In the genomic region with DNA sequence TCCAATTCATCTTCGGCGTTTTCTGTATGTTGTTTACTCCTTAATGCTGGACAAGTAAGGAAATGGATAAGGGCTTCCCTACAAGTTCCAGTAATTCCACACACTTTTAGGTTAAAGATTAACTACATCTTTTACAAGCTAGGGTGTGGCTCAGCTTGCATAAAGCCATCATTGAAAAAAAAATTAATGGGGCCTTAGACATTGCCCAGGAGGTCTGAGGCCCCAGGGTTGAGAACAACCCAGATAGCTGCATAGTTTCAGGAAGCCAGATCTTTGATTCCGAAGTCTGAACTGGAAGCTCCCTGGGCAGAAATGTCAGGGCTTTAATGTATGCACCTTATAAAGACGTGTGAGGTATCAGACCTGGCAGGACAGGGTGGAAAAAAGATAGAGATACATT, we compare ENCODE assay signal across 24 mouse cellular contexts. TPM values are rescaled to one million over a fixed set of nuclear protein-coding genes. Genes with fewer than 3 reads are reported as not detected.
DNase-seq lines count a peak whose midpoint lies in the region; ATAC-seq lines count a peak whose summit lies in the region.
"Had no signal": no experiment of that assay in that cellular context is flagged by ENCODE, and none has a peak within 500 bp of the region (broad histone marks: within the 10 kb centered on the region; RNA-seq: fewer than 3 reads in every experiment).

No protein-coding gene starts in this region.

- peaks cover 43% of the 10 kb centered on the region for H3K4me1 ChIP-seq in kidney, embryonic 15.5 days
- peaks cover 10% of the 10 kb centered on the region for H3K4me1 ChIP-seq in midbrain, embryonic 11.5 days (ENCODE audit: control insufficient read depth, insufficient read depth, low read length)
- peaks cover 27% of the 10 kb centered on the region for H3K4me1 ChIP-seq in midbrain, embryonic 10.5 days
- peaks cover 11% of the 10 kb centered on the region; the same call in 1 of the 2 replicates for H3K4me1 ChIP-seq in stomach, embryonic 14.5 days (ENCODE audit: control insufficient read depth, insufficient read depth, low read length)

- H3K9ac ChIP-seq in kidney, embryonic 15.5 days: no peak overlapping the region
- H3K9ac ChIP-seq in midbrain, embryonic 11.5 days (ENCODE audit: low read length): no peak overlapping the region
- H3K9ac ChIP-seq in stomach, embryonic 14.5 days (replicated peaks; ENCODE audit: low read depth, low read length): no peak overlapping the region
- H3K9ac ChIP-seq: embryonic facial prominence, embryonic 15.5 days; forebrain, embryonic 15.5 days; heart, embryonic 15.5 days; hindbrain, embryonic 15.5 days had no signal

- peak overlapping the region; percentile 94; the same call in 1 of the 2 replicates for H3K4me2 ChIP-seq in kidney, embryonic 15.5 days
- no peak overlapping the region for H3K4me2 ChIP-seq in midbrain, embryonic 11.5 days
- H3K4me2 ChIP-seq in stomach, embryonic 14.5 days (replicated peaks; ENCODE audit: low read depth, low read length): 0 out of 2 replicates have a peak overlapping the region, but pooled peaks have one; percentile 6
- H3K4me2 ChIP-seq: embryonic facial prominence, embryonic 15.5 days; forebrain, embryonic 15.5 days; heart, embryonic 15.5 days; hindbrain, embryonic 15.5 days had no signal

- no peak for ATAC-seq in kidney, embryonic 15.5 days (replicated peaks; ENCODE audit: low FRiP score)
- no peak for ATAC-seq in midbrain, embryonic 11.5 days (ENCODE audit: low FRiP score)
- ATAC-seq in stomach, embryonic 14.5 days (ENCODE audit: insufficient number of reproducible peaks, insufficient read depth, low FRiP score, low read depth): peak; percentile 81
- no peak for ATAC-seq in monocyte, adult 5-6 weeks (replicated peaks; ENCODE audit: insufficient number of reproducible peaks, low FRiP score, low TSS enrichment, poor library complexity, severe bottlenecking)
- ATAC-seq: activated CD4-positive, CD25-positive, alpha-beta regulatory T cell, adult 4 months; forebrain, embryonic 15.5 days had no signal

- H3K27me3 ChIP-seq in kidney, embryonic 15.5 days: peaks cover 38% of the 10 kb centered on the region
- peaks cover 21% of the 10 kb centered on the region for H3K27me3 ChIP-seq in midbrain, embryonic 11.5 days (ENCODE audit: control insufficient read depth, insufficient read depth, low read length)
- peaks cover 55% of the 10 kb centered on the region for H3K27me3 ChIP-seq in midbrain, embryonic 10.5 days (ENCODE audit: low read depth, poor library complexity, severe bottlenecking)
- peaks cover 13% of the 10 kb centered on the region for H3K27me3 ChIP-seq in stomach, embryonic 14.5 days (ENCODE audit: control insufficient read depth, insufficient read depth, low read length)

- DNase-seq in kidney, adult 8-10 months: no peak
- DNase-seq in midbrain, embryonic 11.5 days (ENCODE audit: low spot score, missing footprints): peak; percentile 72
- no peak for DNase-seq in midbrain, embryonic 10.5 days (ENCODE audit: low spot score)
- DNase-seq in yolk sac, embryonic 10.5 days (ENCODE audit: low spot score): peak; percentile 35
- DNase-seq in urinary bladder, adult 2 months (ENCODE audit: low spot score): no peak
- DNase-seq: adrenal gland, postnatal 14 days; cerebellum, adult 11-12 months; cerebellum, postnatal 10 days; embryo, embryonic 11 days; gastrocnemius, postnatal 36 days; heart, adult 18-20 months; heart, postnatal 14 days had no signal

- 57% methylated on average over 4 of the region's 4 CpGs for WGBS in kidney, embryonic 15.5 days
- WGBS in midbrain, embryonic 11.5 days: 66% methylated on average over 4 of the region's 4 CpGs
- 80% methylated on average over 4 of the region's 4 CpGs for WGBS in midbrain, embryonic 10.5 days
- 45% methylated on average over 4 of the region's 4 CpGs for WGBS in stomach, embryonic 14.5 days

- no peaks in the 10 kb centered on the region for H3K9me3 ChIP-seq in kidney, embryonic 15.5 days (replicated peaks)
- no peaks in the 10 kb centered on the region for H3K9me3 ChIP-seq in midbrain, embryonic 11.5 days (ENCODE audit: control insufficient read depth, low read length)
- H3K9me3 ChIP-seq in midbrain, embryonic 10.5 days (replicated peaks): no peaks in the 10 kb centered on the region
- H3K9me3 ChIP-seq in stomach, embryonic 14.5 days (ENCODE audit: control insufficient read depth, low read depth, low read length): no peaks in the 10 kb centered on the region
- H3K9me3 ChIP-seq: embryonic facial prominence, embryonic 15.5 days; forebrain, embryonic 15.5 days; heart, embryonic 10.5 days; heart, embryonic 15.5 days; hindbrain, embryonic 10.5 days; hindbrain, embryonic 15.5 days had no signal

- H3K36me3 ChIP-seq in kidney, embryonic 15.5 days: no peaks in the 10 kb centered on the region
- no peaks in the 10 kb centered on the region for H3K36me3 ChIP-seq in midbrain, embryonic 11.5 days (ENCODE audit: control insufficient read depth, insufficient read depth, low read length)
- no peaks in the 10 kb centered on the region for H3K36me3 ChIP-seq in midbrain, embryonic 10.5 days
- no peaks in the 10 kb centered on the region for H3K36me3 ChIP-seq in stomach, embryonic 14.5 days (ENCODE audit: control insufficient read depth, insufficient read depth, low read length)
- H3K36me3 ChIP-seq: embryonic facial prominence, embryonic 15.5 days; forebrain, embryonic 15.5 days; heart, embryonic 10.5 days; heart, embryonic 15.5 days; hindbrain, embryonic 10.5 days; hindbrain, embryonic 15.5 days had no signal

- H3K27ac ChIP-seq in kidney, embryonic 15.5 days: peak overlapping the region; percentile 69
- H3K27ac ChIP-seq in midbrain, embryonic 11.5 days (ENCODE audit: low read depth, low read length): no peak overlapping the region
- H3K27ac ChIP-seq in midbrain, embryonic 10.5 days (replicated peaks): no peak overlapping the region
- peak overlapping the region; percentile 55; the same call in 1 of the 2 replicates for H3K27ac ChIP-seq in stomach, embryonic 14.5 days (ENCODE audit: low read length)
- H3K27ac ChIP-seq: embryonic facial prominence, embryonic 15.5 days; forebrain, embryonic 15.5 days; heart, embryonic 10.5 days; heart, embryonic 15.5 days; hindbrain, embryonic 10.5 days; hindbrain, embryonic 15.5 days had no signal

- H3K4me3 ChIP-seq in kidney, embryonic 15.5 days (replicated peaks): no peak overlapping the region
- no peak overlapping the region for H3K4me3 ChIP-seq in midbrain, embryonic 11.5 days (ENCODE audit: low read depth, low read length)
- no peak overlapping the region for H3K4me3 ChIP-seq in midbrain, embryonic 10.5 days
- H3K4me3 ChIP-seq in stomach, embryonic 14.5 days (ENCODE audit: low read depth, low read length): no peak overlapping the region
- H3K4me3 ChIP-seq: embryonic facial prominence, embryonic 15.5 days; forebrain, embryonic 15.5 days; heart, embryonic 10.5 days; heart, embryonic 15.5 days; hindbrain, embryonic 10.5 days; hindbrain, embryonic 15.5 days had no signal

RNA-seq across cellular contexts. Expression of gene Sgpp2, which starts 2.8 kb away (rescaled TPM):
- 20.0 and 21.7 TPM in 2 replicates for polyA plus RNA-seq in kidney, embryonic 15.5 days (2015; fragmentation: Nextera tagmentation; extraction: Ambion mirVana)
- polyA plus RNA-seq in midbrain, embryonic 11.5 days (2014; fragmentation: Nextera tagmentation; extraction: Ambion mirVana): 1.1 and 2.1 TPM in 2 replicates
- 1.6 and 1.7 TPM in 2 replicates for polyA plus RNA-seq in midbrain, embryonic 10.5 days (2016; fragmentation: Nextera tagmentation; extraction: Ambion mirVana)
- polyA plus RNA-seq in stomach, embryonic 14.5 days (2014; fragmentation: Nextera tagmentation; extraction: Ambion mirVana): 29.8 and 32.1 TPM in 2 replicates
- 0.87 and 1.0 TPM in 2 replicates for polyA plus RNA-seq in urinary bladder, adult 2 months (2012; rRNA removed)
- 0.19 to 0.57 TPM in 2 of 3 replicates, not detected in the other for total RNA-seq in monocyte, adult 5-6 weeks (2017)
- total RNA-seq: common myeloid progenitor, adult 5-6 weeks; gastrocnemius, adult 8-10 months; gastrocnemius, postnatal 36 days had no signal

Comparison
In these comparisons a context has a peak if more than half of its experiments do, and no peak if none do; other contexts are left out.
1. DNase-seq: peak in midbrain, embryonic 11.5 days (single experiment) and yolk sac, embryonic 10.5 days (single experiment); none in kidney, adult 8-10 months (0 of 2), midbrain, embryonic 10.5 days (single experiment) and urinary bladder, adult 2 months (single experiment).
2. H3K27ac ChIP-seq: peak in kidney, embryonic 15.5 days (single experiment) and stomach, embryonic 14.5 days (single experiment); none in midbrain, embryonic 11.5 days (single experiment) and midbrain, embryonic 10.5 days (single experiment).